Mouse (Mus musculus): ENCODE measurements around the gene Stx16.

GRCm38 (mm10) chr2:174058316-174058939 lies 17.7 kb upstream of the Stx16 start:
- TF ChIP-seq CTCF (IDR thresholded peaks at IDR 0.05; ENCODE audit: low read depth, low read length) (no peak), TAL1 (conservative IDR thresholded peaks at IDR 0.05; ENCODE audit: low read depth, low read length) (no peak), GATA1 (IDR thresholded peaks at IDR 0.05; ENCODE audit: borderline replicate concordance, low read length) (no peak), POLR2AphosphoS5 (IDR thresholded peaks at IDR 0.05; ENCODE audit: insufficient replicate concordance, low read depth, low read length) (no peak), GATA2 (IDR thresholded peaks at IDR 0.05; ENCODE audit: borderline replicate concordance, low read depth, low read length) (no peak)

Data from G1E (cell line).